Mouse (Mus musculus) urinary bladder, adult 2 months (tissue): ENCODE results near the gene Arcn1. TPM values are rescaled to one million over a fixed set of nuclear protein-coding genes. Genes with fewer than 3 reads are reported as not detected.

Source experiments
- DNase-seq: peaks from one replicate; pipeline ENCODE4 v3.0.0; 2022; ENCODE audit warnings: low spot score
- polyA plus RNA-seq: library from polyadenylated mRNA; depleted of rRNA; stranded (reverse); fragments of >200 nt; gene quantifications from 2 replicates; pipeline ENCODE4 v1.2.3, GENCODE M21; 2012

Gene Arcn1
- polyA plus RNA-seq, 1 experiment: 64.2 TPM

DNA sequence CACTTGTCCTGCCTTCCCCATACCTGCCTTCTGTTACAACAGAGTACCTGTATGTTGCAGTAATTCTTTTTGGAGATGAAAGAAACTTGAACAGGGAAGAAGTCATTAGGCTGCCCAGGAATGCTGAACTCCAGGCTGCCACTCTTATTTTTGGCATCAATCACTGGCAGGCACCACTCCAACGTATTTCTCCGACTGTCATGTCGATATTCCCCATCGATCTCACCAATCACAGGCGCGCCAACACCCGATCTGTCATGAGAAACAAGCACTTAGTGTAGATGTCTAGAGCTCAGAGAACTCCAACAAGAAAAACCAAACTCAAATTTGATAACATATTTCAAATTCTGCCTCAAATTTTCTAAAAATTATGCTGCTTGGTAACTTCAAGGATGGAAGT, 22.3 kb downstream of the Arcn1 start:
- DNase-seq: no peak

GRCm38 (mm10) chr9:44740663-44741192, 26.9 kb downstream of the Arcn1 start:
- DNase-seq: no peak

DNA sequence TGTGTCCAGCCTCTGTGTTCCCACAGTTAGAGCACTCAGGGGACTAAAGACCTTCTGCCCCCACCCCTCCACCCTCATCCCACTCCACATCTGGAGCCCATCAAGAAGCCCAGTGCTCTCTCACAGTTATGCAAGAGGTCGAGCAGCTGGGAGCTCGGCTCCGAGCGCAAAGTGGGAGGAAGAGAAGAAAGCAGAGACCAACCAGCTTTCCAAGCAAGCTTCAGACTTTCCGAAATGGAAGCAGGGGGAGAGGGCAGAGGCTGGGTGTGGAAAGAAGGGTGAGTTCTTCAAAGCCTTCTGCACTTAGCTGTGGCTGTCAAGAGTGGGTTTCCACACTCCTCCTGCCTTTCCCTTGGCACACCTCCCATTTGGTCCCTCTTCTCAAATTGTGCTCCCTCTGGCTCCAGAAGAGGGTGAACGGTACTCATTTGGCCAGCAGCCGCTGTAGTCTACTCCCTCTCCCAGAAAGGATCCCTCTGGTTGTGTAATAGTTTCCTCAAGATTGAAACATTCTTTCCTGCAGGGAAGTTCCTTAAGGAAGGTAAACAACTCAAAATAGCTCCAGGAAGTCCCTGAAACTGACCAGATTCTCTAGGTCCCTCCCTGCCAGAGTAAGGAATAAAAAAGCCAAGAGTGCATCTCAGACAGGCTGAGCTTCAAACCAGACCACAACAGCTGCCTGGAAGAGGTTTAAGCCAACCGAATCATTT, 30.2 kb downstream of the Arcn1 start:
- DNase-seq: no peak

GRCm38 (mm10) chr9:44736301-44736700, 31.3 kb downstream of the Arcn1 start:
- no peak for DNase-seq

DNA sequence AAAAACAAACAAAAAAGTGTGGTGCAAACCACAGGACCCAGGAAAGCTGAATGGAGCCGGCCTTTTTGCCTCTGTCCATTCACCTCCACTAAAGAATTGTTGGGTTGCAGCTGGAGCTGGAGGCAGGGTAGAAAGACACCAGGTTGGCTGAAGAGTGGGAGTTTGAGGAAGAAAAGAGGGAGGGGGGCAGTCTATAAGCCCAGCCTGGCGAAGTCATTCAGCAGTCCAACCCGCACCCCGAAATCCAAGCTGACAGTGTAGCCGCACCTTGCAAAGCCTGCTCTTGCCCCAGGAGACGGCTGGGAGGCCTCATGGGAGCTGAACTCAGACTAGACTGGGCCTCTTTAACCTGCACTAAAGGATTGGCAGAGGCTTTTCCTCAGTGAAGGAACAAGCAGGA, 31.8 kb downstream of the Arcn1 start:
- DNase-seq: no peak

DNA sequence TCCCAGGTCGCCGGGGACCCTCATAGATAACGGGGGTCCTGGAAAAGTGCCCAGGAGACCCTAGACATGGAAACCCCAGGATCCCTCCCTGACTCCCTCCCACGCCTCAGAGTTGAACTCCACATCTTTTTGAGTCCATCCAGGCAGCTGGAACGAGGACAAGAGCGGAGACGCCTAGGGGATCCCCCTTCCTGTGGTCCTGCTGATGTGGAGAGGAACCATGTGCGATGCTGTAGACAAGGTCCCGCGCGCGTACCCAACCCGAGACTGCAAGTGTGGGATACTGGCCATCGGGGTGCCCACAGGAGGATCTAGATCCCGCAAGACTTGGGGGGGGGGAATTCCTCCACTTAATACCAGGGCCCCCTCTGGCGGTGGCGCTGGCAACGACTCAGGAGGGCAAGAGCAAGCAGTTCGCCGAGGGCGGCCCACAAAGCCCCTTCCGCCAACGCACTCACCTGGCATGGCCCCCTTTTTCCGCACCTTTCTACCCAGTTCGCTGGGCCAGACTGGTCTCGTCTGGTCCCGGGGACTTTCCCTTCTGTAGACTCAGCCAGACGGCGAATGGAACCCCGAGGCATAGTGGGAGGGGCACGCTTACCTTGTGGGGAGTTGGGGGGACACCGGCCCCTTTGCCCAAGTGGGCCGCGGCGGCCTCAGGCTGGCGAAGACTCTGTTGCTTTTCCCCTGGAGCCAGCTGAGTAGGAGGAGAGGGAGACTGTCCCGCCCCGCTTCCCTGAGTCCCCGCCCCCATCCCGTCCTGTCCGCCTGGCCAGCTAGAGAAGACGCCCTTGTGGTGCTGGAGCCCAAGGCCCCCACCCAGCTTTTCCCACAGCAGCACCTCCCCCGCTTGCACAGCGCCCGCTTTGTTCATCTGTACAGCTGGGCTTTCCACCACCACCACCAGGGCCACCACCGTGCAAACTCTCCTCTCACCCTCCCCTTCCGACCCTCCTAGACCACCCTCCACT, 32.8 kb downstream of the Arcn1 start, which contains the start of gene Phldb1:
Gene Phldb1 (minus strand): TSS at position 675 of the 971 bp plus-strand sequence.
- peak; percentile 59 for DNase-seq

GRCm38 (mm10) chr9:44733671-44734523, 33.7 kb downstream of the Arcn1 start:
- peak; percentile 67 for DNase-seq

GRCm38 (mm10) chr9:44732921-44733530, 34.6 kb downstream of the Arcn1 start:
- no peak for DNase-seq

DNA sequence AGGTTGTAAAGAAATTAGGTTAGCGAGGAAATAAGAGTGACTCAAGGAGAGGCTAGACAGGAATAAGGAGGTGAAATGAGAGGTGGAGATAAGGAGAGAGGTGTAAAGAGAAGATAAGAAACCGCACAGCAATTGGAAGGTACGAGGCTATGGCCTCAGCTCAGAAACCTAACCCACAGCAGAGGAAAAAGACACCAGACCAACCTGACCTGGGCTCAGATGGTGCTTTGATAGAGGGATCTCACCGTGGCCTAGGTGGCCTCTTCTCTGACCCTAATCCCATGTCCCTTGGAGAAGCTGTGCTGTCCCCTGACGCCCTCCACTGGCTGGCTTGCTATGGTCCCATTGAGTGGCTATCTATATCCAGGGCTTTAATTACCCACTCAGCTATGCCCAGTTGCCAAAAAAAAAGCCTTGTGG, 35.5 kb downstream of the Arcn1 start:
- DNase-seq: no peak

- no peak for DNase-seq
Measured at GRCm38 (mm10) chr9:44727441-44727840, 40.2 kb downstream of the Arcn1 start.

GRCm38 (mm10) chr9:44726431-44727146, 41.1 kb downstream of the Arcn1 start:
- DNase-seq: no peak

DNA sequence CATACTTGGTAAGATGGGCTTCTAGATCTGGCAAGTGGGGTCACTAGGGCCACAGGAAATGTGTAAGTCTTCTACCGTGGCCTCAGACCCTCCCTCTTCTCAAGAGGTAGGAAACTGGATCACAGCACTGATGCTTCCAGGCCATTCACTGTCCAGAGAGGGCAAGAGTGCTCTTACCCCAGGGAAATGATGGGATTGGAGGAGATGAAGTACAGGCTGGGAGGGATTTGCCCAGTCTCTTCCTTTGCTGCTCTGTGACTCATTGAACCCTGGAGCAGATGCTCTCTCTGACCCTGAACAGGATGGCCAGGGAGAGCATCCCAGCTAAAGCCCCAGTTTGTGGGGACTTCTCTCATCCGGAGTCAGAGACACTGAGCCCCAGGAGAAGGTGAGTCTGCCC, 43.0 kb downstream of the Arcn1 start:
- DNase-seq: no peak

DNA sequence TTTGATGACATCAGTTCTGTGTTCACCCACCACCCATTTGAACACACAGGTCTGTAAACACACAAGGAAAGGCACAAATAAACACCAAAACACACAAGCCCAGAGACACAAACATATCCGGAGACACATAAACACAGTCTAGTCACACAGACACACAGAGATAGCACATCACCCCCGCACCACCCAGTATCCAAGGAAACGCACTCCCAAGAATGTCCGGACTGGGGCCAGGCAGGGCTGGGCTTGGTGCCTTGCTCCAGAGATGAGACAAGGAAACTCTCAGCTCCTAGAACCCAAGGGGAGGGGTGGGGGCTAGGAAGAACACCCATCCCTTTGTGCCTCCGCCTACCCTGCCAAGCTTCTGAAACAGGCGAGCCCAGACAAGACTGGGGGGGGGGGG, 43.4 kb downstream of the Arcn1 start:
- no peak for DNase-seq

- no peak for DNase-seq
Measured at GRCm38 (mm10) chr9:44723521-44724041, 44.1 kb downstream of the Arcn1 start.

GRCm38 (mm10) chr9:44723008-44723407, 44.6 kb downstream of the Arcn1 start:
- no peak for DNase-seq

DNA sequence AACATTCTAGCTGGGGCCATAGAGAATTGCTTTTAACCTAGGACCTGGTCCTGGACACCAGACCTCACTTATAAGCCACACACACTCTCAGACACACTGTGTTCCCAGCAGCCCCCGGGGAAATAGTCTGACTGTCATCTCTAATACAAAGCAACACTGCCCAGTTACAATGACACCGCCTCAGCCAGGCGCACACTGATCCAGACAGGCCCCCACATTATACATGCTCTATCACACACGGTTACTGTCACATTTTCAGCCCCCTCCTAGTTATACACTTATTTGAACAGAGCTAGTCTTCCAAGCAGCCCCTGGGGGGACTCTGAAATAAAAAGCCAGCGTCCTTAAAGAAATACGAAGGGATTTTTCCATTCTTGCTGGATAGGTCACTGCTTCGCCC, 45.1 kb downstream of the Arcn1 start:
- no peak for DNase-seq

- DNase-seq: no peak
Measured at GRCm38 (mm10) chr9:44721877-44722186, 45.8 kb downstream of the Arcn1 start.

GRCm38 (mm10) chr9:44721154-44721876, 46.3 kb downstream of the Arcn1 start:
- DNase-seq: peak; percentile 79

- DNase-seq: peak; percentile 29
Measured at GRCm38 (mm10) chr9:44720358-44721153, 47.1 kb downstream of the Arcn1 start.
